Mouse (Mus musculus): ENCODE results near the gene Nckipsd.

GRCm38 (mm10) chr9:108787080-108787479, 21.1 kb upstream of the Nckipsd start:
- no peak for TF ChIP-seq EP300 (IDR thresholded peaks at IDR 0.05; ENCODE audit: low read depth)
- no peak for TF ChIP-seq CTCF (IDR thresholded peaks at IDR 0.05; ENCODE audit: low read depth)

Data from heart, postnatal 0 days (tissue).